Mouse (Mus musculus): ENCODE data around the gene Apba2. TPM values are rescaled to one million over a fixed set of nuclear protein-coding genes. Genes with fewer than 3 reads are reported as not detected.

Apba2 gene
- polyA plus RNA-seq, 2 experiments from 2014 or later: not detected

- no peak for ATAC-seq
Observed at GRCm38 (mm10) chr7:64533374-64533773, 31.9 kb downstream of the Apba2 start.

DNA sequence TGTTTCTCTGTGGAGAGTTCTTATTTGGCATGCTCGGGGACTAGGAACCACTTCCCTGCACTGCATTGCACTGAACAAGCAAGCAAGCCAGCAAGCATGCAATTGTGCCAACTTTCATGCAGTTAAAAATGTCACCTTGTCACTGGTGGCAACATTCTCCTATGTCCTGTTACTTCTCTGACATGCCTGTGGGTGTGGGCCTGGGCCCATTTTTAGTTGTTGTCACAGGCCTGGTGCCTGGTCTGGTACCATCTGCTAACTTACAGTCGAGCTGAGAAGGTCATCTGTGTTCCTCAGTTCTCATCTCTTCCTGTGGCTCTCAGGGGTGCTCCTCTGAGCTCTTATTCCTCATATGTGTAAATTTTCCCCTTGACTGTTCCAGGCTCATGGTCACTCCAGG, 33.8 kb downstream of the Apba2 start:
- no peak for ATAC-seq

DNA sequence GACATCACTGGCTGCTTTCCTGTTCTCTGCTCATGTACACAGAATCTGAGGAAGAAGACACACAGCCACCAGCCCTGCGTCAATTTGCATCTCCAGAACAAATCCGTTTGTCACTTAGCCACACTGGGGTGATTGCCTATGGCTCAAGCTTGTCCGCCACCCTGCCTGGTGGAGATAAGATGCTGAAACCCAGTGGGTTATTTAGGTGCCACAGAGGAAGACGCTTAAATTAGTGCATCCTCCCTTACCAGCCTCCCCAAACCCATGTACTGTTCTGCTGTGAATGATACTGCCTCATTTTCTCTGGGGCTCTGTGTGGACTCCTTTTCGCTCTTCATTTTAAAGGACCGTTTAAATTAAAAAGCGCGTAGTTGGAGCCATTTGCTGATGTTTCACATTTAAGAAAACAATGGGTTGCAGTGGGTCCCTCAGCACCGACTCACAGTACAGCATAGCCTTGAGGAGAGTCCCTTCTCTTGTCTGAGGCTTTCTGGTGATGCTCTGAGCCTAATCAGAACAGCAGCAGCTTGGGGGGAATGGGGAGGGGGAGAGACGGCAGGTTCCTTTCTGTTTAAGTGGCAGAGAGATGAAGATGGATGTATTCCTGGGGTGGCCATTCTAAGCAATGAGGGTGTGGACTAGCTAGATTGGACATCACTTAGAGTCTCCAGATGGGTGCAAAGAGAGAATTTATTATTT, 38.1 kb downstream of the Apba2 start:
- ATAC-seq: no peak

GRCm38 (mm10) chr7:64546801-64547200, 45.3 kb downstream of the Apba2 start:
- no peak for ATAC-seq

DNA sequence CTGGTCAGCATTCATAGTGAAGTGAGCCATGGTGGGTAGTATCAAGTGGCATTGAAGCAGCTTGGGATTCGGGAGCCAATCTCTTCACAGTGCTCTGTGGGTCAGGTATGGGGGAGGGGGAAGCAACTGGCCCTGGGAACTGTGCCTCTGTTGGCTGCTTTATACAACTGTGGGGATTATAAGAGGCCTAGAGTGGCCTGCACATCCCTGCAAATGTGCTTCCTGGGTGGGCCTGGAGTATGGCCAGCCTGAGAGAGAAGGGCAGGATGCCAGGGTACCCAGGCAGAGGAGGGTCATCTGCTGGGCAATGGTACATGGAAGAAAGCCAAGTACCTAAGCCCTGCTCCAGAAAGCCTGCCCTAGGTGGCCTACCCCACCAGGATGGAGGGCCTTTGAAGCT, 49.4 kb downstream of the Apba2 start:
- ATAC-seq: no peak

GRCm38 (mm10) chr7:64552523-64553190, 51.2 kb downstream of the Apba2 start:
- ATAC-seq: no peak

GRCm38 (mm10) chr7:64561711-64562498, 60.4 kb downstream of the Apba2 start:
- ATAC-seq: no peak

GRCm38 (mm10) chr7:64564891-64565571, 63.5 kb downstream of the Apba2 start:
- no peak for ATAC-seq

GRCm38 (mm10) chr7:64566371-64567243, 65.1 kb downstream of the Apba2 start:
- ATAC-seq: no peak

DNA sequence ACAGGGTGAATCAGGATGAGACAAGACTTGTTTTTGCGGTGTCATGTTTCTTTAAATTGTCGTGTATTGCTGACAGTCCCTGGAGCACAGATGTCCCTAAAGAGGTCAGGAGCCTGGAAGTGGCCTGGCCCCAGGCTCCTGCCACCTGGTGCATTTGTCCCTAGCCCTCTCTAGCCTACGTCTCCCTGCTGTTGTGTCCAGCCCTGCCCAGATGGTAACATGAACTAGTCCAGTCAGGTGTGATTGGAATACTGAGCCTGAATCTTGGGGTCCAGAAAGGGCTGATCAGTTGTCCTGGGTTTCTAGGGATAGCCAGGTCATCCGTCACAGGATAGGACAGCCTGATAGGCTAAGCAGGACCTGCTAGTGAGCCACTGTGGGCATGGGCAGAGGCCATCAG, 67.2 kb downstream of the Apba2 start:
- no peak for ATAC-seq

GRCm38 (mm10) chr7:64569676-64570075, 68.2 kb downstream of the Apba2 start:
- no peak for ATAC-seq

DNA sequence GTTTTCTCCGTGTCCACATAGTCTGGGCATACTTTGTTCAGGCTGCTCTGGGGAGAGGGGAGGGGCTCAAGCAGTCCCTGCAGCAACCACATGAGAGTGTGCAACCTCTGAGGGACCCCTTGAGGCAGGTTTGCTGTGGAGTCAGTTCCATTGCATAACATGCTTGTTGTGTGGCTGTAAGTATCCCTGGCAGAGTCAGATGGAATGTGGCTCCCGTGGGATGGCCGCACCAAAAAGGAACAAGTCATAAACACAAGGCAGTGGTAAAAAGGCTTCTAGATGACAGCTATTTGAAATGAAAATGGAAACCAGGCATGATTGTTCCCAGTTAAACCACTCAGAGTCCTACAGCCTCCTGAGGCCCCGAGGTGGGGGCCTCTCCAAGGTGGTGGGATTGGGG, 69.4 kb downstream of the Apba2 start:
- ATAC-seq: no peak

GRCm38 (mm10) chr7:64574144-64574543, 72.6 kb downstream of the Apba2 start:
- no peak for ATAC-seq

DNA sequence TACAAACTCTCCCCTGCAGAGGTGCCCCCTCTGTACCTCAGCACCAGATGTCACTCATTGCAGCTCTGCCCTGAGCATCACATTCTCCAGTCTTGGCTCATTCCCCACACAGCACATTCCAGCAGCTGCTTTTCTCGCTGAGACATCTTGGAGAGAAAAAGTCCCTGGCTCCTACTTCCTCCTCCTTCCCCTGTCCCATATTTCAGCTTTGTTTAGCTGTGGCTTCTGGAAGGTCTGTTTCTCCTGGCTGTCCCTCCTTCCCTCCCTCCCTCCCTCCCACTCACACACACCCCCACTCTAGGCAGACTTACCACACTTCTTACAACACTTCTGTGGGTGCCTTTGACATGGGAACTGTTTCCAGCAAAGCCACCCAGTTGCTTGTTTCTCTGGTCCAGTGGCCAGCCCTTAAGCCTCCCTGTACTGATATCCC, 75.0 kb downstream of the Apba2 start:
- ATAC-seq: no peak

DNA sequence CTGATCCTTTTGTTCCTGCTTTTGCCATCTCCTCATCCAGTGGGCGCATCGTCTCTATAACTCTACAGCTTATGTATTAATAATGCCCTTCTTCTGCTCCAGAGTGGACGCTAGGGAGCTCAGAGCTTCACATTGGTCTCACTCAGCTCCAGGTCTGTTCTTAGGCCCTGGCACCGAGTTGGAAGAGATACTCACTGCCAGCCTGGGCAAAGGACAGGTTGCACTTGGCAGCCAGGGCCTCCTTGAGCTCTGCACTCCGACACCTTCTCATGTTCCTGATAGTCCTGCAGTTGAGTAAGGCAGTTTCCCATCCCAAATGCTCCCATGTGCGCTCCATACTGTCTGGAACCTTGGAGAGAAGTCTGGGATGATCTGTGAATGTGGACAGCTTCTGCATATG, 76.7 kb downstream of the Apba2 start:
- ATAC-seq: no peak

- ATAC-seq: no peak
Observed at GRCm38 (mm10) chr7:64579887-64580286, 78.4 kb downstream of the Apba2 start.

DNA sequence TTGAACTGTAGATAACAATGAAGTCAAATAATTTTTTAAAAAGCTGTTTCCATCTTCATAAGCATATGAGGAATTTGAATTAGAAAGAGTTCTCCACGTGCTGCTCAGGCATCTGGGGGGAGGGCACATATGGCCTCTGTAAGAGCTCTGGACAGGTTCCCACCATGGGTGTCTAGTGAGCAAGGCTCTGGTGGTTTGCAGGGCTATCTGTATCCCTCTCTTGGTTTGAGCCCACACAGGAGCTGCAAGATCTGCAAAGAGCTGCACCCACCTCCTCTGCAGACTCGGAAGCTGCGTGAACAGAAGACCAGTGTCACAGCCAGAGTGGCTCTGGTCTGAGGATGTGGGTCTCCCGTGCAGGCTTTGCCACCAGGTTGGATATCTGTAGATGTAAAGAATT, 78.8 kb downstream of the Apba2 start:
- no peak for ATAC-seq

- ATAC-seq: no peak
Observed at GRCm38 (mm10) chr7:64582358-64582757, 80.9 kb downstream of the Apba2 start.

DNA sequence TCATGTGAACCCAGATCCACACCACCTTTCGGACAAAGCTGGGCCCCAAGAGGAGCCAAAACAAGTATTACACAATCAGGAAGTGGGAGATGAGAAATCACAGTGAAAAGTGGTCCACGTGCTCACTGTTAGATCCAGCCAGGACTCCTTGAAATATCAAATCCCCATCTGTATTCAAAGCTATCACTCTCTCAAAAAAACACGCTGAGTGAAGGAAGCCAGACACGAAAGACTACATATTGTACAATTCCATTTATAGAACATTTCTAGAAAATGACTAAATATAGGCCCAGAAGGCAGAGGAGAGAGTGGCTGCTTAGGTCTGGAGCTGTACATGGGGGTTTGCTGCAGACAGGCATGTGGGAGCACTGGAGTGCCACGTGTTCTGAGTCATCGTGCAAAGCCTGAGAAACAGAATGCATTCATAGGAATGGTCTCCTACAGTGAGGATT, 82.2 kb downstream of the Apba2 start:
- no peak for ATAC-seq

DNA sequence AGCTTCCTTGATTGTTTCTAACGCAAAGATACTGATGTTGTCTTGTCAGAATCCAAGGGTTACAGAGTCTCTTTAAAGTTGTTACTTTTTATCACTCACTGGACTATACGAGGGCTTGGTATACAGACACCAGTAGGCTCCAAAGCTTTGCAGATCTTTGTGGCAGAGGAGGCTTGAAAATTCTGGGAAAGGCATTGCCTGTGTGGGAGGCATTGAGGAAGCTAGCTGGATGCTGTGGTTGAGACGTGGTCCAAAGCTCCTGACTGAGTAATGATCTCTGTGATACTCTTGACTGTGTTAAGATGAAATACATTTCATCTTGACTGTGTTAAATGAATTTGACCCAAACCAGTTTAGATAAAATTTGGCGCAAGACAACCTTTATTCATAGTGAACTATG, 84.6 kb downstream of the Apba2 start:
- no peak for ATAC-seq

GRCm38 (mm10) chr7:64586571-64586970, 85.1 kb downstream of the Apba2 start:
- no peak for ATAC-seq

All from CD4-positive, CD25-positive, alpha-beta regulatory T cell, adult 4 months (primary cell).